Mouse (Mus musculus): ENCODE measurements around the gene Neurl3. TPM values are rescaled to one million over a fixed set of nuclear protein-coding genes. Genes with fewer than 3 reads are reported as not detected.
A peak's percentile ranks its signal among the peaks of the same experiment; 100 is the strongest.

Neurl3 gene
- polyA plus RNA-seq, 1 experiment from 2014 or later: 17.4 TPM

GRCm38 (mm10) chr1:36308966-36309475, 34.5 kb upstream of the Neurl3 start:
- peak overlapping the region; percentile 92 for H3K4me2 ChIP-seq (replicated peaks; ENCODE audit: low read depth, low read length)
- no peak overlapping the region for H3K27ac ChIP-seq (ENCODE audit: low read depth, low read length)
- 49% methylated on average over 9 of the region's 9 CpGs for WGBS
- peaks cover 16% of the 10 kb centered on the region for H3K4me1 ChIP-seq (ENCODE audit: control insufficient read depth, insufficient read depth, low read length)
- H3K4me3 ChIP-seq (ENCODE audit: low read length): peak overlapping the region; percentile 64; the same call in 1 of the 2 replicates
- no peaks in the 10 kb centered on the region for H3K9me3 ChIP-seq (ENCODE audit: control insufficient read depth, low read length)
- H3K36me3 ChIP-seq (ENCODE audit: control insufficient read depth, insufficient read depth, low read length): no peaks in the 10 kb centered on the region
- H3K27me3 ChIP-seq (ENCODE audit: control insufficient read depth, insufficient read depth, low read length): no peaks in the 10 kb centered on the region
- no peak overlapping the region for H3K9ac ChIP-seq (ENCODE audit: low read depth, low read length)
- no peak for ATAC-seq (ENCODE audit: low FRiP score, low TSS enrichment)

DNA sequence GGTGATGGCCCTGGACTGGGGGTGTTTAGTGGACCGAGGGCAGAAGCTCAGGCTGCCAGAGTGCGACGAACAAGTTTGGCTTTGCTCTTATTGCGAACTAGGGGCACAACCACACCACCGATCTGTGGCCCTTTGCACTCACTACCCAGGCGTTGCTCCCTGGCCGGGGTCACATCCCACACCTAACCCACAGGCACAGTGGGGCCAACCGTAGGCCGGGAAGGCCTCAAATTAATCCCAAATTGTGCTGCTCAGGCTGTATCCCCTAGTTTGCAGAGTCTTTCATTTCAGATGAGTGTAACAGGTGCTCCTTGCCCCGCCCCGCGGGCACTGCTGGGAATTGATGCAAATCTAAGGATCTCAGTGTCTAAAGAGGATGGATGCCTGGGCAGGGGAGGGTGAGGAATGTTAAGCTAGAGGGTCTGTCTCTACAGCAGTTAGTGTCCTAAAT, 34.0 kb upstream of the Neurl3 start:
- Histone ChIP-seq H3K9ac (ENCODE audit: low read depth, low read length) (peak overlapping the region; percentile 60; the same call in 1 of the 2 replicates), H3K27ac (ENCODE audit: low read depth, low read length) (no peak overlapping the region), H3K4me3 (ENCODE audit: low read length) (peak overlapping the region; percentile 64), H3K36me3 (ENCODE audit: control insufficient read depth, insufficient read depth, low read length) (no peaks in the 10 kb centered on the region), H3K9me3 (ENCODE audit: control insufficient read depth, low read length) (no peaks in the 10 kb centered on the region), H3K27me3 (ENCODE audit: control insufficient read depth, insufficient read depth, low read length) (no peaks in the 10 kb centered on the region), H3K4me2 (replicated peaks; ENCODE audit: low read depth, low read length) (peak overlapping the region; percentile 92), H3K4me1 (ENCODE audit: control insufficient read depth, insufficient read depth, low read length) (peaks cover 16% of the 10 kb centered on the region)
- no peak for ATAC-seq (ENCODE audit: low FRiP score, low TSS enrichment)
- WGBS: 2% methylated on average over 12 of the region's 12 CpGs

GRCm38 (mm10) chr1:36307495-36308280, 33.2 kb upstream of the Neurl3 start, which contains the start of gene Arid5a:
Gene Arid5a, plus strand, starts transcription at chr1:36307733.
- peak within 1 kb of the TSS; percentile 64 for H3K4me3 ChIP-seq (ENCODE audit: low read length)
- no peaks in the 10 kb centered on the region for H3K27me3 ChIP-seq (ENCODE audit: control insufficient read depth, insufficient read depth, low read length)
- ATAC-seq (ENCODE audit: low FRiP score, low TSS enrichment): peak; percentile 91
- H3K9me3 ChIP-seq (ENCODE audit: control insufficient read depth, low read length): no peaks in the 10 kb centered on the region
- WGBS: under 1% methylated on average over 64 of the region's 65 CpGs
- peaks cover 21% of the 10 kb centered on the region for H3K4me1 ChIP-seq (ENCODE audit: control insufficient read depth, insufficient read depth, low read length)
- peak within 1 kb of the TSS; percentile 92 for H3K4me2 ChIP-seq (replicated peaks; ENCODE audit: low read depth, low read length)
- no peaks in the 10 kb centered on the region for H3K36me3 ChIP-seq (ENCODE audit: control insufficient read depth, insufficient read depth, low read length)
- H3K27ac ChIP-seq (ENCODE audit: low read depth, low read length): peak within 1 kb of the TSS; percentile 24; the same call in 1 of the 2 replicates
- peak within 1 kb of the TSS; percentile 60 for H3K9ac ChIP-seq (ENCODE audit: low read depth, low read length)

- Histone ChIP-seq H3K27ac (ENCODE audit: low read depth, low read length) (no peak overlapping the region), H3K27me3 (ENCODE audit: control insufficient read depth, insufficient read depth, low read length) (no peaks in the 10 kb centered on the region), H3K36me3 (ENCODE audit: control insufficient read depth, insufficient read depth, low read length) (no peaks in the 10 kb centered on the region), H3K9ac (ENCODE audit: low read depth, low read length) (no peak overlapping the region), H3K9me3 (ENCODE audit: control insufficient read depth, low read length) (no peaks in the 10 kb centered on the region), H3K4me2 (replicated peaks; ENCODE audit: low read depth, low read length) (0 out of 2 replicates have a peak overlapping the region, but pooled peaks have one; percentile 92), H3K4me3 (ENCODE audit: low read length) (no peak overlapping the region), H3K4me1 (ENCODE audit: control insufficient read depth, insufficient read depth, low read length) (peaks cover 21% of the 10 kb centered on the region)
- ATAC-seq (ENCODE audit: low FRiP score, low TSS enrichment): peak; percentile 11
- 70% methylated on average over 7 of the region's 7 CpGs for WGBS
Observed at GRCm38 (mm10) chr1:36307121-36307494, 32.6 kb upstream of the Neurl3 start.

DNA sequence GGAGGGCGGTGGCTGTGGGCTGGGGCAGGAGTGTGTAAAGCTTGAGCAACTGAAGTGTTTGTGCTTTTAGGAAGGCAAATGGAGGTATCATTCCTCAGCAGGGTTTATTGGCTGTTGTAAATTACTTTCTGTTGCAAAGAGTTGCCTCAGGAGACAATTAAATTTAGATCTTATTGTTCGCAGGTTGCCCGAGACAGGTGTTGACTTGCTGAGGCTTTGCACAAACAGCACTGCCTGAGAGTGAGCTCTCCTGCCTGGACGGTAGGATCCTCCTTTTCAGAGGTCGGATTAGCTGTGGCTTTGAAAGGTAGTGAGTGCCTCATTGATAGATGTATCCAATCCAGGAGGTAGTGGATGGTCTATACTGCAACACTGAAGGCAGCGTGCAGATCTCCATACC, 31.6 kb upstream of the Neurl3 start:
- Histone ChIP-seq H3K9ac (ENCODE audit: low read depth, low read length) (no peak overlapping the region), H3K4me2 (replicated peaks; ENCODE audit: low read depth, low read length) (no peak overlapping the region), H3K36me3 (ENCODE audit: control insufficient read depth, insufficient read depth, low read length) (no peaks in the 10 kb centered on the region), H3K4me3 (ENCODE audit: low read length) (no peak overlapping the region), H3K27ac (ENCODE audit: low read depth, low read length) (no peak overlapping the region), H3K4me1 (ENCODE audit: control insufficient read depth, insufficient read depth, low read length) (peaks cover 21% of the 10 kb centered on the region), H3K27me3 (ENCODE audit: control insufficient read depth, insufficient read depth, low read length) (no peaks in the 10 kb centered on the region), H3K9me3 (ENCODE audit: control insufficient read depth, low read length) (no peaks in the 10 kb centered on the region)
- ATAC-seq (ENCODE audit: low FRiP score, low TSS enrichment): no peak
- 56% methylated on average over 6 of the region's 6 CpGs for WGBS

- Histone ChIP-seq H3K27me3 (ENCODE audit: control insufficient read depth, insufficient read depth, low read length) (no peaks in the 10 kb centered on the region), H3K36me3 (ENCODE audit: control insufficient read depth, insufficient read depth, low read length) (no peaks in the 10 kb centered on the region), H3K4me2 (replicated peaks; ENCODE audit: low read depth, low read length) (no peak overlapping the region), H3K4me1 (ENCODE audit: control insufficient read depth, insufficient read depth, low read length) (peaks cover 19% of the 10 kb centered on the region), H3K27ac (ENCODE audit: low read depth, low read length) (no peak overlapping the region), H3K4me3 (ENCODE audit: low read length) (no peak overlapping the region), H3K9me3 (ENCODE audit: control insufficient read depth, low read length) (no peaks in the 10 kb centered on the region), H3K9ac (ENCODE audit: low read depth, low read length) (no peak overlapping the region)
- ATAC-seq (ENCODE audit: low FRiP score, low TSS enrichment): no peak
- WGBS: 66% methylated on average over 7 of the region's 7 CpGs
Observed at GRCm38 (mm10) chr1:36304764-36305163, 30.3 kb upstream of the Neurl3 start.

GRCm38 (mm10) chr1:36303381-36304320, 29.2 kb upstream of the Neurl3 start:
- WGBS: 10% methylated on average over 30 of the region's 30 CpGs
- 0 out of 2 replicates have a peak, but pooled peaks have one; percentile 22 for ATAC-seq (ENCODE audit: low FRiP score, low TSS enrichment)
- Histone ChIP-seq H3K4me3 (ENCODE audit: low read length) (peak overlapping the region; percentile 31), H3K36me3 (ENCODE audit: control insufficient read depth, insufficient read depth, low read length) (no peaks in the 10 kb centered on the region), H3K4me2 (replicated peaks; ENCODE audit: low read depth, low read length) (peak overlapping the region; percentile 68), H3K9me3 (ENCODE audit: control insufficient read depth, low read length) (no peaks in the 10 kb centered on the region), H3K9ac (ENCODE audit: low read depth, low read length) (peak overlapping the region; percentile 55; the same call in 1 of the 2 replicates), H3K27me3 (ENCODE audit: control insufficient read depth, insufficient read depth, low read length) (peaks cover 1% of the 10 kb centered on the region; the same call in 1 of the 2 replicates), H3K27ac (ENCODE audit: low read depth, low read length) (no peak overlapping the region), H3K4me1 (ENCODE audit: control insufficient read depth, insufficient read depth, low read length) (peaks cover 11% of the 10 kb centered on the region)

- no peak overlapping the region for H3K27ac ChIP-seq (ENCODE audit: low read depth, low read length)
- peak overlapping the region; percentile 31 for H3K4me3 ChIP-seq (ENCODE audit: low read length)
- H3K27me3 ChIP-seq (ENCODE audit: control insufficient read depth, insufficient read depth, low read length): peaks cover 8% of the 10 kb centered on the region
- WGBS: 11% methylated on average over 9 of the region's 9 CpGs
- no peaks in the 10 kb centered on the region for H3K9me3 ChIP-seq (ENCODE audit: control insufficient read depth, low read length)
- 0 out of 2 replicates have a peak, but pooled peaks cover 5% of the 10 kb centered on the region for H3K4me1 ChIP-seq (ENCODE audit: control insufficient read depth, insufficient read depth, low read length)
- no peak for ATAC-seq (ENCODE audit: low FRiP score, low TSS enrichment)
- H3K9ac ChIP-seq (ENCODE audit: low read depth, low read length): peak overlapping the region; percentile 55; the same call in 1 of the 2 replicates
- H3K36me3 ChIP-seq (ENCODE audit: control insufficient read depth, insufficient read depth, low read length): no peaks in the 10 kb centered on the region
- H3K4me2 ChIP-seq (replicated peaks; ENCODE audit: low read depth, low read length): peak overlapping the region; percentile 68
Observed at GRCm38 (mm10) chr1:36302957-36303356, 28.5 kb upstream of the Neurl3 start.
